Mouse (Mus musculus): ENCODE data around the gene Ranbp1.
"Not testable (repeated sequence)": the region's sequence is repeated elsewhere in the genome, so short reads cannot be mapped to it uniquely, and the experiment has no call there.

Ranbp1 gene

DNA sequence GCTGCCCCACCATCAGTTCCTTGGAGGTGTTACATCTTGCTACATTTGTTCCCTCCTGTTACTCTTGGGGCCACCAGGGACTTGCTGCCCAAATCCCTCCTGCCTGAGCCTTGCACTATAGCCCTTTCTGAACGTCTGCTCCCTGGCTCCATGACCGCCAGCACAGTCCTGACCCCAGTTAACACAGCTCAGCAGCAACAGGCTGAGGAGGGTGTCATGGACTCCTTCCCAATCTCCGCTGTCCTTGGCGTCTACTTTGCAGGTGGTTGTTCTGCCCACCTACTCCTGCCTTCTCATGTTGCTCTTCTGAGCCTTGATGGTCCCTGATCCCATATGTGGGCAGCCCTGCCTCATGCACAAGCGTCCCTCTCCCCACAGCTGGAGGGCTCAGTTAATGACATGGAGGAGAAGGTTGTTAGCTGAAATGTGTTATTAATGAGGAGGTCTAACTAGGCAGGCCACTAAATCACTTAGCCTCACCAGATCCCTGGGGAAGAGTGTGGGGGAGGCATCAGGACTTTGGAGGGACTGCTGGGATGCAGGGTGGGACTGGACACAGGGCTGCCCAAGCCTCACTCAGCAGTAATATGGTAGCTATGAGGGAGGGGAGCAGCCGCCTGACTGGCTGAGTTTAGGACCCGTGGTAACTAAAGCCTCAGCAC is 45.0 kb downstream of the Ranbp1 start:
- no peak for DNase-seq (ENCODE audit: extremely low read depth, low read depth)

GRCm38 (mm10) chr16:18202061-18202460 is 46.5 kb downstream of the Ranbp1 start:
- DNase-seq (ENCODE audit: extremely low read depth, low read depth) = no peak

DNA sequence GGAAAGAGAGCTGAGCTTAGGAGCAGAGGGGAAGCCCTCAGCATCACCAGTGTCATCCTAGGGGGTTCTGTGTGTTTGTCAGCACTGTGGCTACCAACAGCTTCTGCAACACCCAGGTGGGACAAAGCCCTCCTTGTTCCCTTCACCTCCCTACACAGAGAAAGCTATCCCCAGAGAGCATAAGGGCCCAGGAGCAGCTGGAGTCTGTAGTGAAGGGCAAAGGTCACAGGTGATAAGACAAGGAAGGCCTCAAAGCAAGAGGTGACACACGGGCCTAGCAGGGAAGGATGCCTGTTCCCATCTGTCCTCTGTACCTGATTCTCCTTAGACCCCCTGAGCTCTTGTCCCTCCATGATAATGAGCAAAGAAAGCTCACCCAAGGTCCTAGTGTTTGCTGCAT is 46.9 kb downstream of the Ranbp1 start:
- no peak for DNase-seq (ENCODE audit: extremely low read depth, low read depth)

DNA sequence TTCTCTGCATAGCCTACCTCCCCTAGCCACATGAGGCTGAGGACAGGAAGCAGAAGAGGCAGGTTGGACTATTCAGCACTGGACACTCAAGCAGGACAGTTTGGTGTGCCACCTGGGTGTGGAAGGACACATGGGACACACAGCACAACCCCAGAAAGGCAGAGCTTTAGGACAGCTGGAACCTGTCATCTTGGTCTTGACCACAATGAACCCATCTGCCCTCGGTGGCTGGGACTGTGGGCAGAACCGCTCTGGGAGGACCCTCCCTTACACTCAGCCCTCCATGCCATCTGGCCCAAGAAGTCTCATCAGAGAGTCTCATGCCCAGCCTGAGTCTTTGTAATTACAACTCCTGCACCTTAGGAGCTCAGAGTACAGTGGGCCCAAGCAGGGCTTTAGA is 48.5 kb downstream of the Ranbp1 start:
- DNase-seq (ENCODE audit: extremely low read depth, low read depth) = no peak

GRCm38 (mm10) chr16:18198365-18199098 is 50.0 kb downstream of the Ranbp1 start:
- no peak for DNase-seq (ENCODE audit: extremely low read depth, low read depth)

DNA sequence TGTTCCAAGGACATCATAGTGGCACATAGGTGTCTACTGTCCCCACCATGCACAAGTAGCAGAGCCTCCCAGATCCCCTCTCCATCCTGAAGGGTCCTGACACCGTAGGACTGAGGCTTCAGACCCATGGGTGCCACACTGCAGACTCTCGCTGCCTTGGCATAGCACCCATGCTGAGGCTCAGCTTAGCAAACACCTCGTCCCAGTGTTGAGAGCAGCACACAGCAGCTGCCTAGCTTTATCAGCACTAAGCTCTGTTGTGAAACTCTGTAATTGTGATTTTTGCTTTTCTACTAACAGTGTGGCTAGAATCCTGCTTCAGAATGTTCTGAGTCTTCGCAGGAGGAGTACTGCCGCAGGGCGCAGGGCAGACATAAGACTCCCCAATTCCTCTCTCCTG is 50.7 kb downstream of the Ranbp1 start:
- no peak for DNase-seq (ENCODE audit: extremely low read depth, low read depth)

GRCm38 (mm10) chr16:18195561-18195960 is 53.0 kb downstream of the Ranbp1 start:
- not testable (repeated sequence) for DNase-seq (ENCODE audit: extremely low read depth, low read depth)

- DNase-seq (ENCODE audit: extremely low read depth, low read depth) = no peak
Observed at GRCm38 (mm10) chr16:18195068-18195467, 53.5 kb downstream of the Ranbp1 start.

- no peak for DNase-seq (ENCODE audit: extremely low read depth, low read depth)
Observed at GRCm38 (mm10) chr16:18194208-18194985, 54.1 kb downstream of the Ranbp1 start.

GRCm38 (mm10) chr16:18191006-18191405 is 57.5 kb downstream of the Ranbp1 start:
- no peak for DNase-seq (ENCODE audit: extremely low read depth, low read depth)

All from MEL-GATA-1-ER (cell line).